Mouse (Mus musculus) kidney, adult 2 months (tissue): Measurements from ENCODE around the gene Chrng. TPM values are rescaled to one million over a fixed set of nuclear protein-coding genes. Genes with fewer than 3 reads are reported as not detected.
A peak's percentile ranks its signal among the peaks of the same experiment; 100 is the strongest.

Experiments
- DNase-seq: peaks from one replicate; pipeline ENCODE4 v3.0.0; 2021
- H3K27ac ChIP-seq: fragments of 200-500 bp; 2 replicates; pipeline ENCODE4 v1.5.1; 2012; ENCODE audit warnings: low read depth, low read length, control low read depth, inconsistent platforms; ENCODE audit not compliant: insufficient read depth
- H3K27me3 ChIP-seq: fragments of 200-500 bp; replicated peaks from 2 replicates; pipeline ENCODE4 v1.6.1; 2012; ENCODE audit warnings: mild to moderate bottlenecking, moderate library complexity, low read length, inconsistent platforms; ENCODE audit not compliant: control insufficient read depth, insufficient read depth
- H3K36me3 ChIP-seq: fragments of 200-500 bp; 2 replicates; pipeline ENCODE4 v1.6.1; 2012; ENCODE audit warnings: mild to moderate bottlenecking, moderate library complexity, low read length, inconsistent platforms; ENCODE audit not compliant: control insufficient read depth, insufficient read depth
- H3K4me1 ChIP-seq: fragments of 200-500 bp; 2 replicates; pipeline ENCODE4 v1.6.1; 2011; ENCODE audit warnings: low read length; ENCODE audit not compliant: control insufficient read depth, insufficient read depth
- H3K4me3 ChIP-seq: fragments of 200-500 bp; 2 replicates; pipeline ENCODE4 v1.5.1; 2011; ENCODE audit warnings: mild to moderate bottlenecking, low read depth, low read length, control low read depth; ENCODE audit not compliant: insufficient read depth
- CTCF ChIP-seq: fragments of 200-500 bp; conservative IDR thresholded peaks from 2 replicates; pipeline ENCODE4 v1.5.1; 2011; ENCODE audit warnings: low read depth, mild to moderate bottlenecking, control low read depth, low read length, moderate library complexity, mixed read lengths; ENCODE audit not compliant: insufficient read depth, insufficient read length
- POLR2A ChIP-seq: fragments of 200-500 bp; IDR thresholded peaks from one replicate; pipeline ENCODE4 v1.6.1; 2011; ENCODE audit warnings: low read depth, low read length, control low read depth
- whole genome bisulfite sequencing: fragments of 180-500 bp; shearing (Covaris S2); methylation state at CpG from one replicate; pipeline ENCODE4 v1.1.7; 2018; 5-methylcytosine and 5-hydroxymethylcytosine counted together
- polyA plus RNA-seq: library from polyadenylated mRNA; depleted of rRNA; stranded (reverse); fragments of >200 nt; gene quantifications from 2 replicates; pipeline ENCODE4 v1.2.3, GENCODE M21; 2012

Chrng gene
- polyA plus RNA-seq, 1 experiment = not detected

DNA sequence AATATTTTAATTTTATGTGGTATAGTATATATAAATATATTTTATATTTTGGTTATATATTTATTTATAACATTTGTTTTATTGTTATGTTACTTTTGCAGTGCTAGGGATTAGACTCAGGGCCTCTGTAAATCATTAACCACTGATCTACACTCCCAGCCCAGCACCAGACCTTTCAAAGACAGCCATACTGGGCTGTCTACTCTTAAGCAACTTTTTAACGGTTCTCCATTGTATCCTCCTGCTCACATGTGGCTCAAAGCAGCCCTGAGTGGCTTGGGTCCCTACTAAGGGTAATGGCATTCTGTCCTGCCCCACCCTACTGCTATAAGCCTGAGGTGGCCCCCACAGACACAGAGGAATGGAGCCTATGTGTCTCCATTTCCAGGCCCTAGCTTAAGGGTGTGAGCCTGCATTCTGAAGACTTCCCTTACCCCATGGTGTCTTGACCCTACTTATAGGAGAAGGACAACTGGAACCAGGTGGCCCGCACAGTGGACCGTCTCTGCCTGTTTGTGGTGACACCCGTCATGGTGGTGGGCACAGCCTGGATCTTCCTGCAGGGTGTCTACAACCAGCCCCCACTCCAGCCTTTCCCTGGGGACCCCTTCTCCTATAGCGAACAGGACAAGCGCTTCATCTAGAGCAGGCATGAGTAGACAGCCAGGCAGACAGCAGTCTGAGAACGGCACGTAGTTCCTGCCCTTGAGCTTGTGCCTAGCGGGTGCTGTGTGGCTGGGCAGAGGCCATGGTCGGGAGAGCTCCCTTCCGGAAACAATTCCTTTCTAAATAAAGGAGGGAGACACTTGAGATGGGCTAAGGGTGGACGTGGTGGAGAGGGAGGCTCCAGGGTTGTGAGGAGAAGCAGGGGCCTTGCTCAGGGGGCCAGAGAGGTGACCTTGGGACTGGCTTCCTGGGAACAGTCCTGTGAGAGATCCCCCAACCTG, 6.1 kb upstream of the Chrng start:
- H3K27ac ChIP-seq = no peak overlapping the region
- no peaks in the 10 kb centered on the region for H3K4me1 ChIP-seq
- no peaks in the 10 kb centered on the region for H3K27me3 ChIP-seq
- peak; percentile 24 for DNase-seq
- no peaks in the 10 kb centered on the region for H3K36me3 ChIP-seq
- WGBS = 59% methylated on average over 12 of the region's 12 CpGs
- TF ChIP-seq POLR2A (no peak), CTCF (no peak)
- H3K4me3 ChIP-seq = no peak overlapping the region

DNA sequence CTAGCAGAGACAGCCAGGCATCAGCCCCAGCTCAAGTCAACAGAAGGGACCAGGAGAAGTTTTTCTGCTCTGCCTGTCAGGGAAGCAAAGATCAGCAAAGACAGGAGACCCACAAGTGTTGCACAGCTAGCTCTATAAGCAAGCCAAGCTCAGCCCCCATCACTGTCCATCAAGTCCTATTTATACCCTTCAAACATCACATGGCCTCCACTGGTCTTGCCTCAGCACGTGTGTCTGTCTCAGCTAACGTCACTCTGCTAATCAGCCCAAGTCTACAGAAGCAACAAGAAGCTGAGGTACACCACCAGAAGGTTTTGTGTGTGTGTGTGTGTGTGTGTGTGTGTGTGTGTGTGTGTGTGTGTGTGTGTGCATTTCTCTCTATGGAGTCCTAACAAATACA, 3.6 kb upstream of the Chrng start:
- Histone ChIP-seq H3K27me3 (no peaks in the 10 kb centered on the region), H3K27ac (no peak overlapping the region), H3K4me3 (no peak overlapping the region), H3K4me1 (no peaks in the 10 kb centered on the region), H3K36me3 (no peaks in the 10 kb centered on the region)
- 41% methylated on average over 2 of the region's 2 CpGs for WGBS
- DNase-seq = no peak
- TF ChIP-seq POLR2A (no peak), CTCF (no peak)

DNA sequence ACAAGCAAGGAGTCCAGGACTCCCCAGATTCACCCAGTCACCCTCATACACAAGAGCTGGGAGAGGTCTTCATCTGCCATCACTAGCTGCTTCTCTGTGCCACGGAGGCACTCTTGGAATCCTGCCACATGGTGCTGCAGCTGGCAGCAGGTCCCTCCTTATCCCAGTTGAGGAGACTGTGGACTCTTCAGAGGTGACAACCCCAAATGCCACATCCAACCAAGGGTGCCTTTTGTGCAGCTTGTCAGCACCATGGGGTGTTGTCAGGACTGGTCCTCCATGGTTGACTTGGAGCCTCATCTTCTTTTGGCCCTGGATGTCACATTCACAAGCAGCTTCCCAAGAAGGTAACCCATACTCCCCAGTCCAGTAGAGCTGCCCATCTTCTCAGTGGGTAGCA, 2.6 kb upstream of the Chrng start:
- TF ChIP-seq POLR2A (no peak), CTCF (no peak)
- 58% methylated on average over 1 of the region's 1 CpGs for WGBS
- Histone ChIP-seq H3K27me3 (no peaks in the 10 kb centered on the region), H3K4me3 (no peak overlapping the region), H3K4me1 (no peaks in the 10 kb centered on the region), H3K36me3 (no peaks in the 10 kb centered on the region), H3K27ac (no peak overlapping the region)
- no peak for DNase-seq

DNA sequence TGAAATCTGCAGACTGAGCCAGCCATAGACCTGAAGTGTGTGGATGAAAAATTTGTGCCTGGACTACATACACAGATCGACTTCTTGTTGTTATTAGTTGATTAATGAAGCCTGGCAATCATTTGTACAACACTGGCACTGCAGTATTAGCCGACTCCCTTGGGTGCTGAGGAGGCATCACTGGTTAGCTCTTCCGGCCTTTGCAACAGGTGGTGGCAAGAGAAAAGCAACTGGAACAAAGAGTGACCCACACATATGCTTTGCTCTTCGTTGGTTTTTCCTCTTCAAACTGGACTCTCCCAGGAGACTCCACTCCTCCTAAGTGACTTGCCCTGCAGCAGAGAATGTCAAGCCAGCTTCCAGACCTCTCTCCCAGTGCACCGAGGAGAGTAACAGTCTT, 678 bp upstream of the Chrng start:
- Histone ChIP-seq H3K4me3 (no peak overlapping the region), H3K36me3 (no peaks in the 10 kb centered on the region), H3K27ac (no peak overlapping the region), H3K4me1 (no peaks in the 10 kb centered on the region), H3K27me3 (no peaks in the 10 kb centered on the region)
- DNase-seq = no peak
- 77% methylated on average over 5 of the region's 5 CpGs for WGBS
- TF ChIP-seq POLR2A (no peak), CTCF (no peak)

GRCm38 (mm10) chr1:87205038-87205437, 581 bp downstream of the Chrng start:
- H3K27ac ChIP-seq = no peak overlapping the region
- DNase-seq = no peak
- TF ChIP-seq POLR2A = no peak
- no peaks in the 10 kb centered on the region for H3K27me3 ChIP-seq
- no peaks in the 10 kb centered on the region for H3K4me1 ChIP-seq
- no peaks in the 10 kb centered on the region for H3K36me3 ChIP-seq
- H3K4me3 ChIP-seq = no peak overlapping the region
- WGBS = 51% methylated on average over 6 of the region's 6 CpGs

- TF ChIP-seq POLR2A = no peak
- TF ChIP-seq CTCF = no peak
- no peak for DNase-seq
- Histone ChIP-seq H3K4me3 (no peak overlapping the region), H3K4me1 (no peaks in the 10 kb centered on the region), H3K27ac (no peak overlapping the region), H3K27me3 (no peaks in the 10 kb centered on the region), H3K36me3 (no peaks in the 10 kb centered on the region)
- WGBS = 52% methylated on average over 3 of the region's 3 CpGs
These were observed 1.0 kb downstream of the Chrng start for GRCm38 (mm10) chr1:87205502-87205901.

- DNase-seq = no peak
- TF ChIP-seq POLR2A = no peak
- 0 out of 2 replicates have a peak, but pooled peaks have one; percentile 29 for TF ChIP-seq CTCF
- H3K27ac ChIP-seq = no peak overlapping the region
- no peaks in the 10 kb centered on the region for H3K36me3 ChIP-seq
- no peaks in the 10 kb centered on the region for H3K4me1 ChIP-seq
- 20% methylated on average over 17 of the region's 17 CpGs for WGBS
- no peak overlapping the region for H3K4me3 ChIP-seq
- no peaks in the 10 kb centered on the region for H3K27me3 ChIP-seq
These were observed 1.9 kb downstream of the Chrng start for GRCm38 (mm10) chr1:87206339-87206738.
